Mouse (Mus musculus) limb, embryonic 14.5 days (tissue): ENCODE data around the gene Magi2. TPM values are rescaled to one million over a fixed set of nuclear protein-coding genes. Genes with fewer than 3 reads are reported as not detected.

Source experiments
- ATAC-seq: fragments of 200-750 bp; cut with Nextera tagmentation; 2 replicates; pipeline ENCODE4 v1.8.0; 2017; ENCODE audit warnings: low read depth, moderate number of reproducible peaks, moderate TSS enrichment; ENCODE audit not compliant: low FRiP score
- DNase-seq: peaks from one replicate; pipeline ENCODE4 v3.0.0-alpha.2; 2015; ENCODE audit warnings: low spot score
- H3K27ac ChIP-seq: fragments of 300-500 bp; sonication (generic); replicated peaks from 2 replicates; pipeline ENCODE4 v1.5.1; 2014; ENCODE audit warnings: low read depth, mild to moderate bottlenecking, low read length, moderate library complexity, mixed read lengths
- H3K27me3 ChIP-seq: fragments of 300-500 bp; sonication (generic); 2 replicates; pipeline ENCODE4 v1.6.1; 2014; ENCODE audit warnings: low read length, mixed read lengths; ENCODE audit not compliant: control insufficient read depth, insufficient read depth
- H3K36me3 ChIP-seq: fragments of 300-500 bp; sonication (generic); 2 replicates; pipeline ENCODE4 v1.6.1; 2014; ENCODE audit warnings: mild to moderate bottlenecking, low read length, moderate library complexity, mixed read lengths; ENCODE audit not compliant: control insufficient read depth, insufficient read depth
- H3K4me1 ChIP-seq: fragments of 300-500 bp; sonication (generic); 2 replicates; pipeline ENCODE4 v1.6.1; 2014; ENCODE audit warnings: antibody characterized with exemption, low read length, mixed read lengths; ENCODE audit not compliant: control insufficient read depth, insufficient read depth
- H3K4me2 ChIP-seq: fragments of 300-500 bp; sonication (generic); replicated peaks from 2 replicates; pipeline ENCODE4 v1.6.1; 2014; ENCODE audit warnings: low read depth, mild to moderate bottlenecking, low read length, moderate library complexity; ENCODE audit not compliant: severe bottlenecking
- H3K4me3 ChIP-seq: fragments of 300-500 bp; sonication (generic); replicated peaks from 2 replicates; pipeline ENCODE4 v1.5.1; 2014; ENCODE audit warnings: low read length
- H3K9ac ChIP-seq: fragments of 300-500 bp; sonication (generic); 2 replicates; pipeline ENCODE4 v1.6.1; 2014; ENCODE audit warnings: mild to moderate bottlenecking, low read depth, low read length, moderate library complexity; ENCODE audit not compliant: severe bottlenecking
- H3K9me3 ChIP-seq: fragments of 300-500 bp; sonication (generic); 2 replicates; pipeline ENCODE4 v1.6.1; 2016; ENCODE audit warnings: low read length; ENCODE audit not compliant: control insufficient read depth
- POLR2A ChIP-seq: fragments of 200-500 bp; IDR thresholded peaks from 2 replicates; pipeline ENCODE4 v1.8.0; 2012; ENCODE audit warnings: inconsistent platforms, mild to moderate bottlenecking, moderate library complexity, borderline replicate concordance; ENCODE audit not compliant: insufficient read depth, insufficient read length; ENCODE audit errors: extremely low read depth
- WGBS: fragments of 180-500 bp; shearing (Covaris S2); extraction: QIAGEN DNeasy Blood & Tissue Kit; methylation state at CpG from one replicate; pipeline ENCODE4 v1.1.7; 2014; 5-methylcytosine and 5-hydroxymethylcytosine counted together
- polyA plus RNA-seq, 2 experiments: library from polyadenylated mRNA; depleted of rRNA in 1 of 2; stranded (reverse) in 1 of 2; unstranded in 1 of 2; fragments of >200 nt; fragmentation: Nextera tagmentation in 1 of 2; extraction: Ambion mirVana in 1 of 2; gene quantifications; 2 replicates each; pipeline versions ENCODE4 v1.2.1 to v1.2.3; 2012 to 2014

The Magi2 gene
- polyA plus RNA-seq, 2 experiments = 4.0 to 4.5 TPM

GRCm38 (mm10) chr5:19227281-19227680 lies 445 bp downstream of the Magi2 start:
- Histone ChIP-seq H3K36me3 (no peaks in the 10 kb centered on the region), H3K9me3 (no peaks in the 10 kb centered on the region), H3K4me3 (peak overlapping the region; percentile 68), H3K4me2 (peak overlapping the region; percentile 95), H3K9ac (peak overlapping the region; percentile 80), H3K27ac (no peak overlapping the region), H3K27me3 (0 out of 2 replicates have a peak, but pooled peaks cover 4% of the 10 kb centered on the region), H3K4me1 (peaks cover 9% of the 10 kb centered on the region)
- ATAC-seq (no peak), DNase-seq (no peak)
- under 1% methylated on average over 19 of the region's 21 CpGs for WGBS
- no peak for TF ChIP-seq POLR2A

- 0 out of 2 replicates have a peak, but pooled peaks cover 4% of the 10 kb centered on the region for H3K27me3 ChIP-seq
- no peaks in the 10 kb centered on the region for H3K9me3 ChIP-seq
- WGBS = 0% methylated on average over 14 of the region's 14 CpGs
- no peak overlapping the region for H3K27ac ChIP-seq
- H3K4me1 ChIP-seq = peaks cover 9% of the 10 kb centered on the region
- H3K9ac ChIP-seq = peak overlapping the region; percentile 80
- ATAC-seq (no peak), DNase-seq (no peak)
- H3K4me3 ChIP-seq = peak overlapping the region; percentile 68
- no peak for TF ChIP-seq POLR2A
- H3K4me2 ChIP-seq = peak overlapping the region; percentile 95
- no peaks in the 10 kb centered on the region for H3K36me3 ChIP-seq
Observed at GRCm38 (mm10) chr5:19227791-19228331, 1.0 kb downstream of the Magi2 start.

- H3K27me3 ChIP-seq = no peaks in the 10 kb centered on the region
- H3K4me1 ChIP-seq = no peaks in the 10 kb centered on the region
- ATAC-seq = no peak
- H3K36me3 ChIP-seq = no peaks in the 10 kb centered on the region
- no peak overlapping the region for H3K4me3 ChIP-seq
- H3K9ac ChIP-seq = no peak overlapping the region
- no peak for DNase-seq
- H3K4me2 ChIP-seq = no peak overlapping the region
- no peak for TF ChIP-seq POLR2A
- no peaks in the 10 kb centered on the region for H3K9me3 ChIP-seq
- no peak overlapping the region for H3K27ac ChIP-seq
Observed at GRCm38 (mm10) chr5:19241797-19242196, 15.0 kb downstream of the Magi2 start.

- ATAC-seq (no peak), DNase-seq (no peak)
- Histone ChIP-seq H3K4me3 (no peak overlapping the region), H3K4me2 (no peak overlapping the region), H3K36me3 (no peaks in the 10 kb centered on the region), H3K4me1 (no peaks in the 10 kb centered on the region), H3K9ac (no peak overlapping the region), H3K27ac (no peak overlapping the region), H3K9me3 (no peaks in the 10 kb centered on the region), H3K27me3 (no peaks in the 10 kb centered on the region)
- TF ChIP-seq POLR2A = no peak
- 42% methylated on average over 2 of the region's 2 CpGs for WGBS
Observed at GRCm38 (mm10) chr5:19246426-19246825, 19.6 kb downstream of the Magi2 start.

- DNase-seq (peak; percentile 15), ATAC-seq (no peak)
- no peak overlapping the region for H3K4me2 ChIP-seq
- no peaks in the 10 kb centered on the region for H3K36me3 ChIP-seq
- H3K4me3 ChIP-seq = no peak overlapping the region
- 33% methylated on average over 3 of the region's 3 CpGs for WGBS
- no peak overlapping the region for H3K9ac ChIP-seq
- no peaks in the 10 kb centered on the region for H3K27me3 ChIP-seq
- no peak overlapping the region for H3K27ac ChIP-seq
- H3K9me3 ChIP-seq = no peaks in the 10 kb centered on the region
- no peaks in the 10 kb centered on the region for H3K4me1 ChIP-seq
- TF ChIP-seq POLR2A = no peak
Observed at GRCm38 (mm10) chr5:19247266-19247665, 20.4 kb downstream of the Magi2 start.

- Histone ChIP-seq H3K9me3 (no peaks in the 10 kb centered on the region), H3K27ac (no peak overlapping the region), H3K27me3 (no peaks in the 10 kb centered on the region), H3K4me1 (no peaks in the 10 kb centered on the region), H3K36me3 (no peaks in the 10 kb centered on the region), H3K4me3 (no peak overlapping the region), H3K4me2 (no peak overlapping the region), H3K9ac (no peak overlapping the region)
- no peak for DNase-seq
- no peak for TF ChIP-seq POLR2A
- ATAC-seq = no peak
- 57% methylated on average over 5 of the region's 5 CpGs for WGBS
Observed at GRCm38 (mm10) chr5:19262816-19263215, 36.0 kb downstream of the Magi2 start.
